Mouse (Mus musculus) embryonic facial prominence, embryonic 10.5 days (tissue): Measurements from ENCODE around the gene Nav2. TPM values are rescaled to one million over a fixed set of nuclear protein-coding genes. Genes with fewer than 3 reads are reported as not detected.

ENCODE experiments used
- DNase-seq: peaks from one replicate; pipeline ENCODE4 v3.0.0-alpha.2; 2017; ENCODE audit warnings: low spot score
- H3K27ac ChIP-seq: fragments of 300-500 bp; sonication (generic); replicated peaks from 2 replicates; pipeline ENCODE4 v1.5.1; 2016; ENCODE audit warnings: mild to moderate bottlenecking
- H3K27me3 ChIP-seq: fragments of 300-500 bp; sonication (generic); replicated peaks from 2 replicates; pipeline ENCODE4 v1.6.1; 2016; ENCODE audit warnings: low read depth, mild to moderate bottlenecking; ENCODE audit not compliant: poor library complexity, severe bottlenecking
- H3K36me3 ChIP-seq: fragments of 300-500 bp; sonication (generic); replicated peaks from 2 replicates; pipeline ENCODE4 v1.6.1; 2016; ENCODE audit warnings: mild to moderate bottlenecking, moderate library complexity
- H3K4me1 ChIP-seq: fragments of 300-500 bp; sonication (generic); 2 replicates; pipeline ENCODE4 v1.6.1; 2016
- H3K4me3 ChIP-seq: fragments of 300-500 bp; sonication (generic); 2 replicates; pipeline ENCODE4 v1.5.1; 2016; ENCODE audit warnings: mild to moderate bottlenecking, moderate library complexity
- H3K9me3 ChIP-seq: fragments of 300-500 bp; sonication (generic); 2 replicates; pipeline ENCODE4 v1.6.1; 2016; ENCODE audit warnings: mild to moderate bottlenecking
- WGBS: fragments of 180-500 bp; shearing (Covaris S2); methylation state at CpG from one replicate; pipeline ENCODE4 v1.1.7; 2016; 5-methylcytosine and 5-hydroxymethylcytosine counted together
- polyA plus RNA-seq: library from polyadenylated mRNA; unstranded; fragments of >200 nt; fragmentation: Nextera tagmentation; extraction: Ambion mirVana; gene quantifications from 2 replicates; pipeline ENCODE4 v1.2.1, GENCODE M21; 2016

The Nav2 gene
- polyA plus RNA-seq, 1 experiment from 2014 or later: 11.5 TPM

GRCm38 (mm10) chr7:49104793-49105192, 196.3 kb downstream of the Nav2 start:
- DNase-seq: no peak
- Histone ChIP-seq H3K4me3 (no peak overlapping the region), H3K27ac (peak overlapping the region; percentile 7; the same call in 1 of the 2 replicates), H3K9me3 (no peaks in the 10 kb centered on the region), H3K36me3 (no peaks in the 10 kb centered on the region), H3K27me3 (peaks cover 52% of the 10 kb centered on the region), H3K4me1 (peaks cover 14% of the 10 kb centered on the region)
- 56% methylated on average over 1 of the region's 1 CpGs for WGBS

- Histone ChIP-seq H3K4me1 (peaks cover 14% of the 10 kb centered on the region), H3K27me3 (peaks cover 45% of the 10 kb centered on the region), H3K36me3 (no peaks in the 10 kb centered on the region), H3K4me3 (no peak overlapping the region), H3K9me3 (no peaks in the 10 kb centered on the region), H3K27ac (0 out of 2 replicates have a peak overlapping the region, but pooled peaks have one; percentile 7)
- no peak for DNase-seq
- 64% methylated on average over 2 of the region's 2 CpGs for WGBS
Measured at GRCm38 (mm10) chr7:49105501-49105900, 197.0 kb downstream of the Nav2 start.

DNA sequence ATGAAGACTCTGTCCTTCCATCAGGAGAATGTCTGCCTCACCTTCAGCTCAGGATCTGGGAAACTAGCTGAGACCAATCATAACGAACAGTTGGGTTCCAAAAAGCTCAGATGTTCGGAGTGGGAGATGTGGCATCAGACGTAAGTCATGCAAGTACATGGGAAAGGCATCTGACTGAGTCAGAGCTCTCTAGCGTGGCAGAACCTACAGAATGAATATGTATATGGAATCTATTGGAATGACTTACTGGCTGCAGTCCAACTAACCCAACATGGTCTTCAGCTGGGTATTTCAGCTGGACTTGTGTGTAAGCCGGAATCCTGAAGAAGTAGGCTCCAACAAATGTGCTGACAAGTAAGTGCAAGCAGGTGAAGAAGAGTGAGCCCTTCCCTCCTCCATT, 199.6 kb downstream of the Nav2 start:
- H3K36me3 ChIP-seq: no peaks in the 10 kb centered on the region
- H3K27ac ChIP-seq: no peak overlapping the region
- H3K27me3 ChIP-seq: peaks cover 33% of the 10 kb centered on the region
- H3K4me1 ChIP-seq: peaks cover 14% of the 10 kb centered on the region
- WGBS: 89% methylated on average over 5 of the region's 5 CpGs
- no peaks in the 10 kb centered on the region for H3K9me3 ChIP-seq
- DNase-seq: no peak
- no peak overlapping the region for H3K4me3 ChIP-seq

DNA sequence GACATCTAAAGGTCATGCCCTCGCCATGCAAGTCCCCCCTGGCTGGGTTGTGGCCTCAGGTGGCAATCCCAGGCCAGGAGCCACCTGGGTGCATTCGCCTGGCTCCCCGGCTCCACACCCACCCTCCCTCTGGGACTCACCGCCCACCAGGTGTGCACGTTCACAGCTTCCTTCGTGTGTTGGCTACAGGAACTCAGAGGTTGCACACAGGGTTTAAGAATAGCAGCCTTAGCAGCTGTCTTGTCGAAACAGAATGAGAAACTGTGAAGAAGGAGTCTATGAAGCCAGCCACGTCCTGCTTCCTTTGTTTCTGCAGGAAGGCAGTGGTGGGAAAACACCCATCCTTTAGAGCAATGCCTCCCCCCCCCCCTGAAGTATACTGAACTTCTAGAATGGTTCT, 210.5 kb downstream of the Nav2 start:
- no peaks in the 10 kb centered on the region for H3K36me3 ChIP-seq
- 74% methylated on average over 8 of the region's 8 CpGs for WGBS
- no peak for DNase-seq
- no peaks in the 10 kb centered on the region for H3K9me3 ChIP-seq
- H3K27ac ChIP-seq: no peak overlapping the region
- no peak overlapping the region for H3K4me3 ChIP-seq
- H3K27me3 ChIP-seq: peaks cover 61% of the 10 kb centered on the region
- H3K4me1 ChIP-seq: peaks cover 20% of the 10 kb centered on the region

GRCm38 (mm10) chr7:49119794-49120487, 211.4 kb downstream of the Nav2 start:
- peak overlapping the region; percentile 32 for H3K4me3 ChIP-seq
- 48% methylated on average over 20 of the region's 20 CpGs for WGBS
- H3K27me3 ChIP-seq: peaks cover 53% of the 10 kb centered on the region
- DNase-seq: peak; percentile 15
- H3K4me1 ChIP-seq: peaks cover 20% of the 10 kb centered on the region
- H3K27ac ChIP-seq: no peak overlapping the region; the same call in 1 of the 2 replicates
- no peaks in the 10 kb centered on the region for H3K9me3 ChIP-seq
- H3K36me3 ChIP-seq: no peaks in the 10 kb centered on the region

- H3K4me1 ChIP-seq: peaks cover 20% of the 10 kb centered on the region
- H3K4me3 ChIP-seq: peak overlapping the region; percentile 32
- H3K27ac ChIP-seq: peak overlapping the region; percentile 27; the same call in 1 of the 2 replicates
- H3K36me3 ChIP-seq: no peaks in the 10 kb centered on the region
- peaks cover 53% of the 10 kb centered on the region for H3K27me3 ChIP-seq
- 55% methylated on average over 6 of the region's 6 CpGs for WGBS
- no peak for DNase-seq
- H3K9me3 ChIP-seq: no peaks in the 10 kb centered on the region
Measured at GRCm38 (mm10) chr7:49120488-49120864, 212.0 kb downstream of the Nav2 start.

- H3K9me3 ChIP-seq: no peaks in the 10 kb centered on the region
- WGBS: 44% methylated on average over 20 of the region's 20 CpGs
- H3K4me1 ChIP-seq: peaks cover 20% of the 10 kb centered on the region
- H3K4me3 ChIP-seq: no peak overlapping the region
- no peaks in the 10 kb centered on the region for H3K36me3 ChIP-seq
- peak; percentile 87 for DNase-seq
- peak overlapping the region; percentile 27; the same call in 1 of the 2 replicates for H3K27ac ChIP-seq
- H3K27me3 ChIP-seq: peaks cover 53% of the 10 kb centered on the region
Measured at GRCm38 (mm10) chr7:49120935-49121691, 212.6 kb downstream of the Nav2 start.

GRCm38 (mm10) chr7:49122498-49122897, 214.0 kb downstream of the Nav2 start:
- Histone ChIP-seq H3K4me1 (peaks cover 20% of the 10 kb centered on the region), H3K4me3 (no peak overlapping the region), H3K27me3 (peaks cover 49% of the 10 kb centered on the region), H3K9me3 (no peaks in the 10 kb centered on the region), H3K27ac (no peak overlapping the region), H3K36me3 (no peaks in the 10 kb centered on the region)
- 70% methylated on average over 7 of the region's 7 CpGs for WGBS
- no peak for DNase-seq

DNA sequence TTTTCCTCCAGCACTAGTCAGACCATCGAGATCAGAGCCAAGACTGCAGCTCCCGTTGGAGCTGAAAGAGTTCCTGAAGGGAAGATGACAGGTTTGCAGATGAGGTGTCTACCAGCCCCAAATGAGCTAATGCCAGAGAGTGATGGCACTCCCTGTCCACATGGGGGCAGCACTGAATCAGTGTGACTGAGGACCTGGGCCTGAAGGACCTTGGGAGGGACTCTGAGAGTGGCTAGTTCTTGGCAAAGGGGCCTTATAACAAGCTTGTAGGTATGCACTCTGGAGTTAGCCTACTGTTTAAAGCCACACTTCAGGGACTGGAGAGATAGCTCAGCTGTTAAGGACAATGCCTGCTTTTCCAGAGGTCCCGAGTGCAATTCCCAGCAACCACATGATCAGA, 217.0 kb downstream of the Nav2 start:
- Histone ChIP-seq H3K36me3 (no peaks in the 10 kb centered on the region), H3K27me3 (peaks cover 20% of the 10 kb centered on the region), H3K9me3 (no peaks in the 10 kb centered on the region), H3K4me3 (no peak overlapping the region), H3K4me1 (peaks cover 7% of the 10 kb centered on the region), H3K27ac (no peak overlapping the region)
- WGBS: 33% methylated on average over 3 of the region's 3 CpGs
- peak; percentile 66 for DNase-seq

GRCm38 (mm10) chr7:49128224-49128623, 219.7 kb downstream of the Nav2 start:
- no peak for DNase-seq
- 86% methylated on average over 8 of the region's 8 CpGs for WGBS
- Histone ChIP-seq H3K27ac (no peak overlapping the region), H3K4me1 (no peaks in the 10 kb centered on the region), H3K4me3 (no peak overlapping the region), H3K9me3 (no peaks in the 10 kb centered on the region), H3K36me3 (no peaks in the 10 kb centered on the region), H3K27me3 (peaks cover 6% of the 10 kb centered on the region; the same call in 1 of the 2 replicates)

- peak; percentile 73 for DNase-seq
- no peak overlapping the region for H3K4me3 ChIP-seq
- no peaks in the 10 kb centered on the region for H3K4me1 ChIP-seq
- H3K9me3 ChIP-seq: peaks cover 4% of the 10 kb centered on the region; the same call in 1 of the 2 replicates
- no peaks in the 10 kb centered on the region for H3K27me3 ChIP-seq
- WGBS: 40% methylated on average over 10 of the region's 10 CpGs
- no peaks in the 10 kb centered on the region for H3K36me3 ChIP-seq
- H3K27ac ChIP-seq: no peak overlapping the region
Measured at GRCm38 (mm10) chr7:49132851-49133351, 224.4 kb downstream of the Nav2 start.

- 75% methylated on average over 5 of the region's 5 CpGs for WGBS
- no peak for DNase-seq
- Histone ChIP-seq H3K4me3 (no peak overlapping the region), H3K36me3 (no peaks in the 10 kb centered on the region), H3K9me3 (peaks cover 4% of the 10 kb centered on the region; the same call in 1 of the 2 replicates), H3K27ac (no peak overlapping the region), H3K27me3 (no peaks in the 10 kb centered on the region), H3K4me1 (no peaks in the 10 kb centered on the region)
Measured at GRCm38 (mm10) chr7:49134396-49134795, 225.9 kb downstream of the Nav2 start.
